Mouse (Mus musculus) regulatory T cell (primary cell): ENCODE measurements around the gene Them5.

Source experiments
- in situ Hi-C: fragments of 300-600 bp; cut with MboI, MseI; formaldehyde crosslinking; loops from one replicate; pipeline ENCODE4 v1.15.1; 2025; ENCODE audit warnings: high pct_unique_total_duplicates

Gene Them5

DNA sequence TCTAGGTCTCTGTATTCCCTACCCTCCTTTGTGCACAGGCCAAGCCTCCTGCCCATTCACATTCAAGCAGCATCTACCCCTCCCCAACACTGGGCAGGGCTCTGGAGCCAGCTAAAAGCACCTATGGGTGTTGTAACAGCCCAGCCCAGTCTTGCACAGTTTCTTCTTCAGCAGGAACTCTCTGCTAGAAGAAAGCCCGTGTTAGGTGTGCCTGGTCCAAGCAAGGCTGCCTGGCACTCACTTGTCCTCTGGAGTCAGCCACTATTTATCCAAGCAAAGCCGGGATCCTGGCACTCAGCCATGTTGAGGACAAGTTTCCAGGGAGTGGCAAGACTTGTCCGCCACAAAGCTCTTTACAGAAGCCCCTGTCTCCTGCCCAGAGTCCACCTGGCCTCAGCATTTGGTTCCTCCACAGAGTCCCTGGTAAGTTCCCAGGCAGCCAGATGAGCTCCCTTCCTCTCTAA is at the start of gene Them5:
Gene Them5 (plus strand): TSS at position 141 of the 464 bp plus-strand sequence.
- in situ Hi-C loops, result no loop called here

DNA sequence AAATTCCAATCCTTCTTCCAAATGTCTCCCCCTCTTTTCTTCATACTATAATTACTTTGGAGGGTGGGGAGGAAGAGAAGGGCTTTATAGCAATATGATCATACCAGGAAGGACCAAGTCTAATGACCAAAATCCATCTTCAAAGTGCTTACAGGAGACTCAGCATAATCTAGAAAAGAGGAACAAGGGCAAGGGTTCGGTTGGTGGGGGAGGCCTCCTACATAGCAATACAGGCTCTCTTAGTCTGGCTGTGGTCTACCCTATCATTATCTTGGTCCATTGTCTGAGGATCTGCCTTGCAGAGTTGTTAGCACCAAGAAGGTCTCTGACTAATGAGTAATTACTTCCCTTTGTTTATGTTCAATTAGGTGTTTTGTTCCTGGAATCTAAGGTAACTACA is 36.4 kb upstream of the Them5 start:
- in situ Hi-C loops, result no loop called here

GRCm38 (mm10) chr3:94306975-94307374 is 34.9 kb upstream of the Them5 start:
- in situ Hi-C loops, result no loop called here

- in situ Hi-C loops, result no loop called here
Measured at GRCm38 (mm10) chr3:94309633-94310363, 32.1 kb upstream of the Them5 start, which contains the start of gene Them4. Gene Them4 (plus strand): TSS chr3:94310089.

GRCm38 (mm10) chr3:94310491-94310890 is 31.4 kb upstream of the Them5 start:
- in situ Hi-C loops, result no loop called here

- in situ Hi-C loops, result no loop called here
Measured at GRCm38 (mm10) chr3:94310911-94311310, 31.0 kb upstream of the Them5 start.

- in situ Hi-C loops, result no loop called here
Measured at GRCm38 (mm10) chr3:94311376-94311775, 30.5 kb upstream of the Them5 start.

DNA sequence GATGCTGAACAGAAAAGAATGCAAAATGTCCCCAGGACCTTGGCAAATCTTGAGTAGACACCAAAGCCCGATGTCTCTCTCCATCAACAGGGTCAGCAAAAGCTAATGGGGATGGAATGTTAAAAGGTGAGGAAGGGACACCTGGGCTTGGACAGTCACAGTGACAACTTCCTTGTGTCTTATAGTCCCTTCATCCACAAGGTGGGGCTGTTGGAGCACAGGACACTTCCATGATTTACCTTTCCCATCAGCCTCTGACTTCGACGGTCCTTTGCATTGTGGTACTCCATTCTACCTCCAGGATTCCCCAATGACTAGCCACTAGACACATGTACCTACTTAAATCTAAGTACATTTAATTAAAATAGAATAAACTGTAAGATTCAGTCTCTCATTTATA is 13.2 kb upstream of the Them5 start:
- in situ Hi-C loops, result no loop called here

- in situ Hi-C loops, result no loop called here
Measured at GRCm38 (mm10) chr3:94334442-94334841, 7.5 kb upstream of the Them5 start.

DNA sequence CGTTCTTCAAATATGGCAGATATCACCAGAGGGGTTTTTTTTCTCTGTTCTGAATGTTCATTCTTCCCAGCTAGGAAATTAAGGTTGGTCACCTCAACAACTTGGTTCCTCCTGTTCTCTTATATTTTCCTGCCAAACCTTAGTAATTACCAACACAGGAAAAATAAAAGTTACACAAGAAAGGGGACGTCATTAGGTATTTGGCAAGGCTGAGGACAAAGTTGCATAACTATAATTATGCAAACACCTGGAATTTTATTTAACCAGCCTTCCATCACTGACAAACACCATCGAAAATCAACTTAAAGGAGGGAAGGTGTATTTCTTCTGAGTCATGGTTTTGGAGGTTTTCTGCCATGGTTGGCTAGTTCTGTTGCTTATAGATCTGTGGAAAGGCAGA is 3.4 kb upstream of the Them5 start:
- in situ Hi-C loops, result no loop called here

DNA sequence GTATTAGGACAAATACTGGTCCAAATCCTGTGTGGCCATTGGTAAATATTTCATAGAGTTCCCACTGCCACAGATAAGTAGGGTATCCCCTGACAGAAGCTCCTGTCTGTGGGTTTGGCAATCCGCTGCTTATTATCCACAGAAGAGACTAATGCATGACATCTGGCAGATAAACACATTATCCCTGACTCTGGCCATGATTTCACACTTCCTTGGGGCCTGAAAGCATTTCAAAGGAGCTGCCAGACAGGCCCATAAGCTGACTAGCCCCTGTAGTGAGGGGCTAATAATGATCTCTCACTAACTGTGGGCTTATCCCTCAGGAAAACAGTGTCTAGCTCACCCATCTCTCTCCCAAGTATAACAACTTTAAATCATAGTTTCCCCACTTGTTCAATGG is 653 bp downstream of the Them5 start:
- in situ Hi-C loops, result no loop called here

GRCm38 (mm10) chr3:94344182-94344581 is 2.3 kb downstream of the Them5 start:
- in situ Hi-C loops, result no loop called here

- in situ Hi-C loops, result no loop called here
Measured at GRCm38 (mm10) chr3:94344897-94345296, 3.0 kb downstream of the Them5 start.

GRCm38 (mm10) chr3:94348146-94348545 is 6.2 kb downstream of the Them5 start:
- in situ Hi-C loops, result no loop called here

DNA sequence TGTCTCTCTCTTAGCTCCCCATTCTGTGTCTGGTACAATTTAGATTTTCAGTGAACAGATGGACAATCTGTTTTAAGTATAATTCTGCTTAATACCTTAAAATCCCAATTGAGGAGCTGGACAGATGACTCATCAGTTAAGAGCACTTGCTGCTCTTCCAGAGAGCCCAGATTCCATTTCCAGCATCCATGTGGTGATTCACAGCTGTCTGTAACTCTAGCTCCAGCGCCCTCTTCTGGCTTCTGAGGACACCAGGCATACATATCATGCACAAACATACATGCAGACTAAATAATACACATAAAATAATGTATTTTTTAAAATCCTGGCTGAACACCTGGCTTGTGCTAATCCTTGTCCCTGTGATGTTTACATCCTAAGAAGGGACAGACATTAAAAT is 18.9 kb downstream of the Them5 start:
- in situ Hi-C loops, result no loop called here

- in situ Hi-C loops, result no loop called here
Measured at GRCm38 (mm10) chr3:94362138-94362537, 20.2 kb downstream of the Them5 start, which contains the start of gene C2cd4d. Gene C2cd4d (plus strand): TSS chr3:94362438.

DNA sequence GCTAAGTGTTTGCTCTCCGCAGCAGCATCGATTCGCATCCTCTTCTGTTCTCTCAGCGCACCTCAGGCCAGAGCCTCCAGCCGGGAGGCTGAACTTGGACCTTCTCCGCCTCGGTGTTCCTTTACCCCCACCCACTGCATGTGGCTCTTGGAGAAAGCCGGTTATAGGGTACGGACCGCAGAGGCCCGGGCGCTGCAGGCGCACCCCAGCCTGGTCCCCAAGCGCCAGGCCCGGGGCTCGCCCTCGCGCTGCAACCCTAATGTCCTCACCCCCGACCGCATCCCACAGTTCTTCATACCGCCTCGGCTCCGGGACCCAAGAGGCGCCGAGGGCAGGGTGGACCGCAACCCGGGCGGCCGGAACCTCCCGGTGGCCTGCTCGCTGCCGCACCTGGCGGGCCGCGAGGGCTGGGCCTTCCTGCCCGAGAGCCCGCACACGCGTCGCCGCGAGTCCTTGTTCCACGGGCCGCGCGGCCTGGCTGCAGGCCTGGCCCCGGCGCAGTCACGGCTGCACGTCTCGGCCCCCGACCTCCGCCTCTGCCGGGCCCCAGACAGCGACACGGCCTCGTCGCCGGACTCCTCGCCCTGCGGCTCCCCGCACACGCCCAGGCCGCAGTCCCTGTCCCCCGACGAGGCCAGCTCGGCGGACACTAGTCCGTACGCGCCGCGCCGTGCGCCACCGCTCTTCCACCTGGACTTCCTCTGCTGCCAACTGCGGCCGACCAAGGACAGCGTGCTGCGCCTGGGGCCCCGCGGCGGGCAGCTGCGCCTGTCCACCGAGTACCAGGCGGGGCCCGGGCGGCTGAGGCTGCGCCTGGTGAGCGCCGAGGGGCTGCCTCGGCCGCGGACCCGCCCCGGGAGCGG is 21.6 kb downstream of the Them5 start:
- in situ Hi-C loops, result no loop called here

DNA sequence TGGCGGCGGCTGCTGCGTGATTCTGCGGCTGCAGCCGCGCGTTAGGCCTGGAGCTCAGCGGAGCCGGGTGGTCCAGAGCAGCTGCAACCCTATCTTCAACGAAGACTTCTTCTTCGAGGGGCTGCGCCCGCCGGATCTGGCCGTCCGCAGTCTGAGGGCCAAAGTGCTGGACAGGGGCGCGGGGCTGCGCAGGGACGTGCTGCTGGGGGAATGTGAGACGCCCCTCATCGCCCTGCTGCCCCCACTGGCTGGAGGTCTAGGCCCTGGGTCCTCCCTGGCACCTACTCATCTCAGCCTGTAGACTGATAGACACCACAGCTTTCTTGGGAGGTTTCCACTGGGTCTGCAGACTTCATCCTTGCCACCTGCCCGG is 22.2 kb downstream of the Them5 start:
- in situ Hi-C loops, result no loop called here

DNA sequence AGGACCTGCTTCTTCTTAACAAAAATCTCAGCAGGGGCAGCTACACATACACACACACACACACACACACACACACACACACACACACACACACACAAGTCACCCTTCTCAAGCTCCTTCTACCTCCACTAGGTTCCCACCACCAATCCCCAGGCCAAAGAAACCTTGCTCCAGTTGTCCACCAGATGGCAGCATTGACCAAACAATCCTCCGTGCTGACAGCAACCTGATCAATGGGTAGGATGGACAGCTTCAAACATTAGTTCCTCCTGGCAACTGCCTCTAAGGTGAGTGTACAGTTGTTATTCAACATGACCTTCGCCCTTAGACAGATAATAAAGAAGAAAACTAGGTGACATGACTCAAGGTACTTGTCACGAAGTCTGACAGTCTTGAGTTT is 24.9 kb downstream of the Them5 start:
- in situ Hi-C loops, result no loop called here

DNA sequence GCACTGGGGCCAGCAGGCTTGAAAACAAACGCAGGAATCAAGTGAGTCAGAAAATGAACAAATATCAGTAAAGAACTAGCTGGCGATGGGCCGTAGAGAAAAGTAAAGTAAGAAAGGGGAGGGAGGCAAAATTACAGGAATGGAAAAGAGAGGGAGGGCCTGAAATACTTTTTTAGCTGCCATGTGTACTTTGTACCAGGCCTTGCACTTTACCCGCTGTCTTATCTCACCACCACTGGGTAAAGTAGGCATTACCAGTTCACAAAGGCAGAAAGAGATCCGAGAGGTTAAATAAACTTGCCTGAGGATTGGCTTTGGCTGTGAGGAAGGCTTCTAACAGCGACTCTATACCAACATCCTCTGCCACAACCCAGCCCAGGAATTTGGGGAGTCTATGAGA is 25.6 kb downstream of the Them5 start:
- in situ Hi-C loops, result no loop called here

GRCm38 (mm10) chr3:94368631-94369030 is 26.7 kb downstream of the Them5 start:
- in situ Hi-C loops, result no loop called here

DNA sequence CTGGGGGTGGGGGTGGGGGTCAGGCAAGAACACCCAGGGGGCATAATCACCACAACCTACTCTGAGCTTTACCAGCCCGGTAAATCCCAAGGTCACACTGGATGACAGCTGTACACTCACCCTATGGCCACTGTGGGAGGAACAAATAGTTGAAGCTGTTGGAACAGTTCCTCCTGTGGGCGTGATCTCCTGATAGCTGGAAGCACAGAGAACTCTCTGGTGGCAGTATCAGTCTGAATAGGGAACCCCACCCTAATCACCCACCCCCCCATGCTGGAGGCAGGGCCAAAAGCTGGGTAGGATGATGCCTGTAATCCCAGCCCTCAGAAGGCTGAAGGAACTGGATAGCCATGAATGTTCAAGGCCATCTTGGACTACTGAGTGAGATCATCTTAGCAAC is 27.8 kb downstream of the Them5 start:
- in situ Hi-C loops, result no loop called here

DNA sequence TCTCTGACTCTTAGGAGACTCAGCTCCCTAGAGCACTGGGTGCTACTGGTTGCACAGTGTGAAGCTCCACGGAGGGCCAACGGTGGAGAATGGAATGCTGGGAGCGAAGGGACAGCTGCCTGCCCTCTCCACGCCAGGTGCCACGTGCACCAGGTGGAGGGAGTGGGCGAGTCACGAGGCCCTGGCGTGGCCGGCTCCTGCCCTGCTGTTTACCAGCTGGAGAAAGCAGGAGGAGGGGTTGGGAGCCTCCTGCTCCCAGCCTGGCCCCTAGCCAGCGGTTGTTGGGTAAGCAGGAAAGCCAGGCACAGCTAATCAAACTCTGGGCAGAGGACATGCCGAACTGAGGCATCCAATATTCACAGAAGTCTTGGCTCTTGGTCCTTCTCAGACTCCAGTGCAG is 29.7 kb downstream of the Them5 start:
- in situ Hi-C loops, result no loop called here
